Mouse (Mus musculus) midbrain, embryonic 16.5 days (tissue): ENCODE measurements around the gene Svep1. TPM values are rescaled to one million over a fixed set of nuclear protein-coding genes. Genes with fewer than 3 reads are reported as not detected.

Source experiments
- ATAC-seq: fragments of 200-750 bp; cut with Nextera tagmentation; 2 replicates; pipeline ENCODE4 v1.8.0; 2017; ENCODE audit warnings: moderate TSS enrichment
- H3K27ac ChIP-seq: fragments of 300-500 bp; sonication (generic); 2 replicates; pipeline ENCODE4 v1.5.1; 2014; ENCODE audit warnings: mild to moderate bottlenecking, low read length, mixed read lengths
- H3K27me3 ChIP-seq: fragments of 300-500 bp; sonication (generic); 2 replicates; pipeline ENCODE4 v1.6.1; 2014; ENCODE audit warnings: low read depth, low read length, mixed read lengths; ENCODE audit not compliant: control insufficient read depth, insufficient read depth
- H3K36me3 ChIP-seq: fragments of 300-500 bp; sonication (generic); 2 replicates; pipeline ENCODE4 v1.6.1; 2014; ENCODE audit warnings: mild to moderate bottlenecking, low read length, moderate library complexity, mixed read lengths; ENCODE audit not compliant: control insufficient read depth, insufficient read depth
- H3K4me1 ChIP-seq: fragments of 300-500 bp; sonication (generic); 2 replicates; pipeline ENCODE4 v1.6.1; 2014; ENCODE audit warnings: mild to moderate bottlenecking, low read length, mixed read lengths; ENCODE audit not compliant: control insufficient read depth, insufficient read depth
- H3K4me2 ChIP-seq: fragments of 300-500 bp; sonication (generic); 2 replicates; pipeline ENCODE4 v1.6.1; 2014; ENCODE audit warnings: mild to moderate bottlenecking, low read length, mixed read lengths
- H3K4me3 ChIP-seq: fragments of 300-500 bp; sonication (generic); 2 replicates; pipeline ENCODE4 v1.5.1; 2014; ENCODE audit warnings: low read depth, mild to moderate bottlenecking, low read length, moderate library complexity, mixed read lengths
- H3K9ac ChIP-seq: fragments of 300-500 bp; sonication (generic); 2 replicates; pipeline ENCODE4 v1.6.1; 2014; ENCODE audit warnings: low read depth, low read length, mixed read lengths
- H3K9me3 ChIP-seq: fragments of 300-500 bp; sonication (generic); replicated peaks from 2 replicates; pipeline ENCODE4 v1.6.1; 2014; ENCODE audit warnings: mild to moderate bottlenecking, low read length, mixed read lengths; ENCODE audit not compliant: control insufficient read depth, poor library complexity, severe bottlenecking
- whole genome bisulfite sequencing: fragments of 180-500 bp; shearing (Covaris S2); extraction: QIAGEN DNeasy Blood & Tissue Kit; methylation state at CpG from one replicate; pipeline ENCODE4 v1.1.7; 2014; 5-methylcytosine and 5-hydroxymethylcytosine counted together
- polyA plus RNA-seq: library from polyadenylated mRNA; unstranded; fragments of >200 nt; fragmentation: Nextera tagmentation; extraction: Ambion mirVana; gene quantifications from 2 replicates; pipeline ENCODE4 v1.2.1, GENCODE M21; 2015

The Svep1 gene
- polyA plus RNA-seq, 1 experiment from 2014 or later, result 0.94 TPM

- H3K9me3 ChIP-seq, result no peaks in the 10 kb centered on the region
- no peak overlapping the region for H3K27ac ChIP-seq
- ATAC-seq, result no peak
- H3K4me1 ChIP-seq, result peaks cover 2% of the 10 kb centered on the region; the same call in 1 of the 2 replicates
- no peaks in the 10 kb centered on the region for H3K36me3 ChIP-seq
- H3K9ac ChIP-seq, result no peak overlapping the region
- H3K4me3 ChIP-seq, result no peak overlapping the region
- H3K27me3 ChIP-seq, result no peaks in the 10 kb centered on the region
- no peak overlapping the region for H3K4me2 ChIP-seq
These were observed 151.0 kb downstream of the Svep1 start for GRCm38 (mm10) chr4:58055653-58056052.

GRCm38 (mm10) chr4:58054441-58054840, 152.2 kb downstream of the Svep1 start:
- Histone ChIP-seq H3K36me3 (no peaks in the 10 kb centered on the region), H3K27me3 (no peaks in the 10 kb centered on the region), H3K4me2 (no peak overlapping the region), H3K9me3 (no peaks in the 10 kb centered on the region), H3K27ac (no peak overlapping the region), H3K9ac (no peak overlapping the region), H3K4me3 (no peak overlapping the region), H3K4me1 (peaks cover 4% of the 10 kb centered on the region; the same call in 1 of the 2 replicates)
- ATAC-seq, result no peak
- 72% methylated on average over 5 of the region's 5 CpGs for WGBS

GRCm38 (mm10) chr4:58050746-58051145, 155.9 kb downstream of the Svep1 start:
- 44% methylated on average over 8 of the region's 8 CpGs for WGBS
- H3K27me3 ChIP-seq, result no peaks in the 10 kb centered on the region
- peaks cover 4% of the 10 kb centered on the region; the same call in 1 of the 2 replicates for H3K4me1 ChIP-seq
- H3K4me2 ChIP-seq, result no peak overlapping the region
- ATAC-seq, result peak; percentile 66
- 0 out of 2 replicates have a peak overlapping the region, but pooled peaks have one; percentile 18 for H3K27ac ChIP-seq
- H3K9me3 ChIP-seq, result no peaks in the 10 kb centered on the region
- H3K4me3 ChIP-seq, result no peak overlapping the region
- no peak overlapping the region for H3K9ac ChIP-seq
- no peaks in the 10 kb centered on the region for H3K36me3 ChIP-seq

GRCm38 (mm10) chr4:58050276-58050675, 156.4 kb downstream of the Svep1 start:
- Histone ChIP-seq H3K4me1 (peaks cover 4% of the 10 kb centered on the region; the same call in 1 of the 2 replicates), H3K4me2 (no peak overlapping the region), H3K27ac (peak overlapping the region; percentile 18; the same call in 1 of the 2 replicates), H3K9ac (no peak overlapping the region), H3K9me3 (no peaks in the 10 kb centered on the region), H3K4me3 (no peak overlapping the region), H3K36me3 (no peaks in the 10 kb centered on the region), H3K27me3 (no peaks in the 10 kb centered on the region)
- ATAC-seq, result peak; percentile 70; the same call in 1 of the 2 replicates
- WGBS, result 78% methylated on average over 8 of the region's 8 CpGs

GRCm38 (mm10) chr4:58044833-58045232, 161.8 kb downstream of the Svep1 start:
- WGBS, result 88% methylated on average over 6 of the region's 6 CpGs
- no peak overlapping the region for H3K4me3 ChIP-seq
- no peak for ATAC-seq

GRCm38 (mm10) chr4:58044356-58044755, 162.3 kb downstream of the Svep1 start:
- Histone ChIP-seq H3K4me3 (no peak overlapping the region), H3K9ac (no peak overlapping the region), H3K4me1 (no peaks in the 10 kb centered on the region), H3K9me3 (no peaks in the 10 kb centered on the region), H3K4me2 (no peak overlapping the region), H3K27me3 (no peaks in the 10 kb centered on the region), H3K27ac (no peak overlapping the region), H3K36me3 (no peaks in the 10 kb centered on the region)
- 89% methylated on average over 3 of the region's 3 CpGs for WGBS
- no peak for ATAC-seq

More at GRCm38 (mm10) chr4:58044833-58045232, 161.8 kb downstream of the Svep1 start:
- H3K36me3 ChIP-seq, result no peaks in the 10 kb centered on the region
- H3K4me1 ChIP-seq, result no peaks in the 10 kb centered on the region
- no peaks in the 10 kb centered on the region for H3K27me3 ChIP-seq
- H3K9me3 ChIP-seq, result no peaks in the 10 kb centered on the region
- H3K4me2 ChIP-seq, result no peak overlapping the region
- no peak overlapping the region for H3K27ac ChIP-seq
- no peak overlapping the region for H3K9ac ChIP-seq

GRCm38 (mm10) chr4:58040093-58040492, 166.6 kb downstream of the Svep1 start:
- no peaks in the 10 kb centered on the region for H3K9me3 ChIP-seq
- 63% methylated on average over 2 of the region's 2 CpGs for WGBS
- no peak overlapping the region for H3K27ac ChIP-seq
- H3K4me3 ChIP-seq, result no peak overlapping the region
- H3K4me1 ChIP-seq, result no peaks in the 10 kb centered on the region
- H3K4me2 ChIP-seq, result no peak overlapping the region
- no peak overlapping the region for H3K9ac ChIP-seq
- no peaks in the 10 kb centered on the region for H3K36me3 ChIP-seq
- no peak for ATAC-seq
- no peaks in the 10 kb centered on the region for H3K27me3 ChIP-seq

GRCm38 (mm10) chr4:58037096-58037705, 169.5 kb downstream of the Svep1 start:
- Histone ChIP-seq H3K27ac (no peak overlapping the region), H3K27me3 (no peaks in the 10 kb centered on the region), H3K4me1 (no peaks in the 10 kb centered on the region), H3K9ac (no peak overlapping the region), H3K36me3 (no peaks in the 10 kb centered on the region), H3K4me3 (no peak overlapping the region), H3K4me2 (no peak overlapping the region), H3K9me3 (no peaks in the 10 kb centered on the region)
- WGBS, result 90% methylated on average over 6 of the region's 6 CpGs
- ATAC-seq, result no peak

- Histone ChIP-seq H3K4me1 (no peaks in the 10 kb centered on the region), H3K9me3 (no peaks in the 10 kb centered on the region), H3K9ac (no peak overlapping the region), H3K4me2 (peak overlapping the region; percentile 32; the same call in 1 of the 2 replicates), H3K4me3 (no peak overlapping the region), H3K36me3 (no peaks in the 10 kb centered on the region), H3K27ac (no peak overlapping the region), H3K27me3 (no peaks in the 10 kb centered on the region)
- ATAC-seq, result no peak
- WGBS, result 55% methylated on average over 13 of the region's 13 CpGs
These were observed 172.0 kb downstream of the Svep1 start for GRCm38 (mm10) chr4:58034663-58035062.
